Mouse (Mus musculus) liver, embryonic 13.5 days (tissue): Measurements from ENCODE around the gene Sspo. TPM values are rescaled to one million over a fixed set of nuclear protein-coding genes. Genes with fewer than 3 reads are reported as not detected.

Experiments
- ATAC-seq: fragments of 200-750 bp; cut with Nextera tagmentation; 2 replicates; pipeline ENCODE4 v1.8.0; 2017; ENCODE audit warnings: low read depth, mild to moderate bottlenecking, moderate number of reproducible peaks, moderate library complexity
- DNase-seq: peaks from one replicate; pipeline ENCODE4 v3.0.0; 2022
- H3K27ac ChIP-seq: fragments of 300-500 bp; sonication (generic); 2 replicates; pipeline ENCODE4 v1.5.1; 2015; ENCODE audit warnings: moderate library complexity, mild to moderate bottlenecking, inconsistent platforms
- H3K27me3 ChIP-seq: fragments of 300-500 bp; sonication (generic); 2 replicates; pipeline ENCODE4 v1.6.1; 2015; ENCODE audit warnings: mild to moderate bottlenecking, inconsistent platforms
- H3K36me3 ChIP-seq: fragments of 300-500 bp; sonication (generic); 2 replicates; pipeline ENCODE4 v1.6.1; 2015; ENCODE audit warnings: mild to moderate bottlenecking, inconsistent platforms
- H3K4me1 ChIP-seq: fragments of 300-500 bp; sonication (generic); replicated peaks from 2 replicates; pipeline ENCODE4 v1.6.1; 2015; ENCODE audit warnings: inconsistent platforms
- H3K4me2 ChIP-seq: fragments of 300-500 bp; sonication (generic); 2 replicates; pipeline ENCODE4 v1.6.1; 2015; ENCODE audit warnings: inconsistent platforms, mild to moderate bottlenecking, moderate library complexity
- H3K4me3 ChIP-seq: fragments of 300-500 bp; sonication (generic); replicated peaks from 2 replicates; pipeline ENCODE4 v1.5.1; 2015; ENCODE audit warnings: mild to moderate bottlenecking, inconsistent platforms
- H3K9ac ChIP-seq: fragments of 300-500 bp; sonication (generic); 2 replicates; pipeline ENCODE4 v1.6.1; 2015; ENCODE audit warnings: mild to moderate bottlenecking, inconsistent platforms
- H3K9me3 ChIP-seq: fragments of 300-500 bp; sonication (generic); replicated peaks from 2 replicates; pipeline ENCODE4 v1.6.1; 2016; ENCODE audit warnings: inconsistent platforms
- WGBS: fragments of 180-500 bp; shearing (Covaris S2); methylation state at CpG from one replicate; pipeline ENCODE4 v1.1.7; 2015; ENCODE audit not compliant: insufficient replicate concordance; 5-methylcytosine and 5-hydroxymethylcytosine counted together
- polyA plus RNA-seq: library from polyadenylated mRNA; unstranded; fragments of >200 nt; fragmentation: Nextera tagmentation; extraction: Ambion mirVana; gene quantifications from 2 replicates; pipeline ENCODE4 v1.2.1, GENCODE M21; 2015

Gene Sspo
- polyA plus RNA-seq, 1 experiment from 2014 or later, result 0.08 TPM

DNA sequence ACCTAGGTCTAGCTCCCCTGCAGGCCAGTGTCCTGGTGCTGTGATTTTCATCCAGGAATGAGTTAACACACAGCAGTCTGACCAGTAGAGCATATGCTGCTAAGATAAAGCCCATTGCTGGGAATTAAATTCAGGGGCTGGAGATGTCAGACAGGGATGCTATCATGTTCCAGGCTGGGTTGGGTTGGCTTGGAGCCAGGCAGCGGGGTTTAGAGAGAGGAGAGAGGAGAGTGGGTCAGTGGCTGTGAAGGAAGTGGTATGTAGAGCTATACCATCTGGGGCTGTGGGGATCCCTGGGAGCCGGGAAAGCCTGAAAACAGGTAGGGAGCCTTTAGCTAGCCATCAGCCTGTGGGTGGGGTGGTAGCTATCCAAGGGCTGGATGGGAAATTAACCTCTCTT lies 82.8 kb downstream of the Sspo start:
- no peak for ATAC-seq
- H3K4me3 ChIP-seq, result no peak overlapping the region
- no peak overlapping the region for H3K27ac ChIP-seq
- 67% methylated on average over 2 of the region's 2 CpGs for WGBS
- H3K27me3 ChIP-seq, result no peaks in the 10 kb centered on the region
- no peaks in the 10 kb centered on the region for H3K36me3 ChIP-seq
- H3K4me1 ChIP-seq, result no peaks in the 10 kb centered on the region; the same call in 1 of the 2 replicates
- H3K4me2 ChIP-seq, result no peak overlapping the region
- no peak overlapping the region for H3K9ac ChIP-seq
- no peaks in the 10 kb centered on the region for H3K9me3 ChIP-seq
- DNase-seq, result no peak

GRCm38 (mm10) chr6:48533475-48533874 lies 85.4 kb downstream of the Sspo start:
- 54% methylated on average over 2 of the region's 2 CpGs for WGBS
- no peak overlapping the region for H3K4me3 ChIP-seq
- H3K4me1 ChIP-seq, result no peaks in the 10 kb centered on the region; the same call in none of the 2 replicates
- no peak overlapping the region for H3K27ac ChIP-seq
- H3K4me2 ChIP-seq, result no peak overlapping the region
- no peak for ATAC-seq
- H3K27me3 ChIP-seq, result no peaks in the 10 kb centered on the region
- DNase-seq, result no peak
- no peaks in the 10 kb centered on the region for H3K9me3 ChIP-seq
- no peaks in the 10 kb centered on the region for H3K36me3 ChIP-seq
- no peak overlapping the region for H3K9ac ChIP-seq

GRCm38 (mm10) chr6:48534913-48535312 lies 86.9 kb downstream of the Sspo start:
- Histone ChIP-seq H3K36me3 (no peaks in the 10 kb centered on the region), H3K4me2 (no peak overlapping the region), H3K4me1 (no peaks in the 10 kb centered on the region; the same call in none of the 2 replicates), H3K9me3 (no peaks in the 10 kb centered on the region), H3K27ac (no peak overlapping the region), H3K27me3 (no peaks in the 10 kb centered on the region), H3K9ac (no peak overlapping the region), H3K4me3 (no peak overlapping the region)
- ATAC-seq (no peak), DNase-seq (no peak)
- 65% methylated on average over 8 of the region's 8 CpGs for WGBS

DNA sequence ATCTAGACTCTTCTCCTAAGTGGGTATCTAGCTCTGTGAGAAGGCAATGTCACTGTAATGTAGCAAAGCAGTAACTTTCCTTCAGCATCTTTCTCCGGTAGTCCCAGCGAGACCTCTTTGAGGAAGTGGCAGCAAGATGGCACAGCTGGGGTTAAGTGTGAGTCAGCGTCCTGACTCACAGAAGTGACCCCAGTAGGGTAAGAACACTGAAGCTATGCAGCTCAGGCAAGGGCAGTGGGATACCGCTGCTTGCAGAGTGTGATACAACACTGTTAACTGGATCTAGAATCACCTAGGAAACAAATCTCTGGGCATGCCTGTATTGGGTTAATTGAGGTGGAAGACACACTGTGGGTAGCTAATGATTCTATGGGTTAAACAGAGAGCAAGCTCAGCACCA lies 88.1 kb downstream of the Sspo start:
- ATAC-seq (no peak), DNase-seq (no peak)
- Histone ChIP-seq H3K4me1 (no peaks in the 10 kb centered on the region; the same call in 1 of the 2 replicates), H3K4me2 (no peak overlapping the region), H3K9me3 (no peaks in the 10 kb centered on the region), H3K27me3 (no peaks in the 10 kb centered on the region), H3K27ac (no peak overlapping the region), H3K36me3 (no peaks in the 10 kb centered on the region), H3K9ac (no peak overlapping the region), H3K4me3 (no peak overlapping the region)
- WGBS, result 27% methylated on average over 4 of the region's 4 CpGs

DNA sequence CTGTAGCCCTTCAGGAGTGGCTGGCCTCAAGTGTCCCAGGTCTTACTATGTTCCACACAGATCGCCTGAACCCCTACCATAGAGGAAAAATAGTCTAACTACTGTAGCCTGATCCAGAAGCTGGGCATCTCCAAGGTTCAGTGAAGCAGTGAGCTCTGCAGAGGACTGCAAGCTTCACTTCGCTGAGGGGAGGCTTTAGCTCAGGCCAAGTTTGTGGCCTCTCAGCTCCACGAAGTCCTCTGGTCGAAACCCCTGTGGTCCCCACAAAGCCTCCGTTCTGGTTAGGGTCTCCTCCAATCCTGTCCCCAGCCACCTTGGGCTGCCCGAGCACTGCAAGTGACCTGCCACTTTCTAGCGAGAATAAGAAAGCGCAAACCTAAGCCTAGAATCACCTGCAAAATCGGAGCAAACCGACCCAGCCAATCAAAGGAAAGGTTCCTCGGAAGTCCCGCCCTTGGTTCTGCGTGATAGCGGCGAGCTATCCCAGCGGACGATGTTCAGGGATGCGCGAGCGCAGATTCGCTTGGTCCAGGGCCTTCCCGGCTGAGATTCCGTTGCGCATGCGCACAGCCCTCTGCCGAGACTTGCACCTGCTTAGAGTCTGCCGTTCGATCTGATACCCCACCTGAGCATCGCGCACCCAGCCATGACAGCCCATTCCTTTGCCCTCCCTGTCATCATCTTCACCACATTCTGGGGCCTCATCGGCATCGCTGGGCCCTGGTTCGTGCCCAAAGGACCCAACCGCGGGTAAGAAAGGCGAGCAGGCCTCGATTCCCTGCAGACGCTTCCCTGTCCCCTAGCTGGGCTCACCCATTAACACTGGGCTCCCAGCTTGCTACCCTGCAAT lies 89.3 kb downstream of the Sspo start, which contains the start of gene Atp6v0e2:
Gene Atp6v0e2, plus strand, starts transcription at position 511 of the 850 bp plus-strand sequence.
- Histone ChIP-seq H3K27me3 (no peaks in the 10 kb centered on the region), H3K4me1 (no peaks in the 10 kb centered on the region; the same call in 1 of the 2 replicates), H3K9ac (no peak within 1 kb of the TSS), H3K4me2 (peak within 1 kb of the TSS; percentile 46), H3K9me3 (no peaks in the 10 kb centered on the region), H3K36me3 (no peaks in the 10 kb centered on the region), H3K4me3 (peak within 1 kb of the TSS; percentile 35), H3K27ac (no peak within 1 kb of the TSS)
- 13% methylated on average over 38 of the region's 38 CpGs for WGBS
- ATAC-seq (no peak), DNase-seq (no peak)

GRCm38 (mm10) chr6:48538841-48539737 lies 91.1 kb downstream of the Sspo start:
- DNase-seq, result peak; percentile 35

GRCm38 (mm10) chr6:48539860-48540259 lies 91.8 kb downstream of the Sspo start:
- Histone ChIP-seq H3K4me3 (no peak overlapping the region), H3K4me2 (no peak overlapping the region), H3K9ac (no peak overlapping the region), H3K9me3 (no peaks in the 10 kb centered on the region), H3K27ac (no peak overlapping the region), H3K27me3 (no peaks in the 10 kb centered on the region), H3K36me3 (no peaks in the 10 kb centered on the region), H3K4me1 (no peaks in the 10 kb centered on the region; the same call in 1 of the 2 replicates)
- ATAC-seq (no peak), DNase-seq (no peak)
- WGBS, result 57% methylated on average over 5 of the region's 5 CpGs

More at GRCm38 (mm10) chr6:48538841-48539737, 91.1 kb downstream of the Sspo start:
- no peak overlapping the region for H3K4me3 ChIP-seq
- H3K27me3 ChIP-seq, result no peaks in the 10 kb centered on the region
- H3K4me1 ChIP-seq, result no peaks in the 10 kb centered on the region; the same call in 1 of the 2 replicates
- H3K36me3 ChIP-seq, result no peaks in the 10 kb centered on the region
- no peak overlapping the region for H3K4me2 ChIP-seq
- no peak for ATAC-seq
- no peaks in the 10 kb centered on the region for H3K9me3 ChIP-seq
- H3K9ac ChIP-seq, result no peak overlapping the region
- H3K27ac ChIP-seq, result no peak overlapping the region
- 46% methylated on average over 5 of the region's 5 CpGs for WGBS

DNA sequence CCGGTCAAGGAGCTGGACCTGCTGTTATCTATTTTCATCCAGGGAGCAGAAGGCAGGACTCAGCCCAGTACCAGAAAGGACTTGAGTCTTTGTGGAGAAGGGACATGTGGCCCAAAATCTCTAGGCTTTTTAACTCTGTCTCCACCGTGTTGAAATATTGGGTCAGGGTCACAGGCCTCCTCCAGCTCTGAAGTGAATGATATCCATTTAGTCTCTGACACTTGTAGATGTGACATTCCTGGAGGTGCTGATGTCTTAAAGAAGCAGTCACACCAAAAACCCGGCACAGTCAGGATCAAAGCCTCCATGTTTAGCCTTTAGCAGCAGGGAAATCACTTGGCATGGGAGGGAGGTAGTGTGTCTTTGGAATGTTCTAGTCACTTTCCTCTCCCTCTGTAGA lies 92.7 kb downstream of the Sspo start:
- Histone ChIP-seq H3K4me2 (no peak overlapping the region), H3K9ac (no peak overlapping the region), H3K4me1 (no peaks in the 10 kb centered on the region; the same call in 1 of the 2 replicates), H3K36me3 (no peaks in the 10 kb centered on the region), H3K27ac (no peak overlapping the region), H3K27me3 (no peaks in the 10 kb centered on the region), H3K4me3 (no peak overlapping the region), H3K9me3 (no peaks in the 10 kb centered on the region)
- ATAC-seq, result no peak
- WGBS, result 53% methylated on average over 3 of the region's 3 CpGs
- DNase-seq, result no peak

GRCm38 (mm10) chr6:48541560-48542450 lies 93.8 kb downstream of the Sspo start:
- ATAC-seq, result no peak
- H3K9ac ChIP-seq, result no peak overlapping the region
- no peaks in the 10 kb centered on the region for H3K27me3 ChIP-seq
- no peak overlapping the region for H3K4me3 ChIP-seq
- H3K4me2 ChIP-seq, result no peak overlapping the region
- H3K9me3 ChIP-seq, result no peaks in the 10 kb centered on the region
- H3K4me1 ChIP-seq, result peaks cover 3% of the 10 kb centered on the region; the same call in 1 of the 2 replicates
- no peak overlapping the region for H3K27ac ChIP-seq
- DNase-seq, result no peak
- 33% methylated on average over 7 of the region's 7 CpGs for WGBS
- H3K36me3 ChIP-seq, result no peaks in the 10 kb centered on the region

- Histone ChIP-seq H3K4me3 (no peak overlapping the region), H3K27me3 (no peaks in the 10 kb centered on the region), H3K4me1 (0 out of 2 replicates have a peak, but pooled peaks cover 3% of the 10 kb centered on the region), H3K9me3 (no peaks in the 10 kb centered on the region), H3K36me3 (no peaks in the 10 kb centered on the region), H3K4me2 (no peak overlapping the region), H3K27ac (no peak overlapping the region), H3K9ac (no peak overlapping the region)
- DNase-seq, result no peak
- 61% methylated on average over 3 of the region's 3 CpGs for WGBS
- ATAC-seq, result no peak
Measured at GRCm38 (mm10) chr6:48542631-48543030, 94.6 kb downstream of the Sspo start.
